Mouse (Mus musculus) WW6 (cell line): ENCODE measurements at regions not wholly inside any gene's neighbourhood (a gene's known extent, or its start where the extent isn't known, plus 50 kb on each side); places are given as distances from the start of the nearest gene placed in this dataset.
"Not testable (repeated sequence)": the region's sequence is repeated elsewhere in the genome, so short reads cannot be mapped to it uniquely, and the experiment has no call there.

Experiments used
- DNase-seq: peaks from one replicate; pipeline ENCODE4 v3.0.0-alpha.2; 2013; ENCODE audit warnings: low read depth, low spot score

GRCm38 (mm10) chr1:88752332-88752731 is 50.3 kb upstream of the Arl4c start:
- no peak for DNase-seq

DNA sequence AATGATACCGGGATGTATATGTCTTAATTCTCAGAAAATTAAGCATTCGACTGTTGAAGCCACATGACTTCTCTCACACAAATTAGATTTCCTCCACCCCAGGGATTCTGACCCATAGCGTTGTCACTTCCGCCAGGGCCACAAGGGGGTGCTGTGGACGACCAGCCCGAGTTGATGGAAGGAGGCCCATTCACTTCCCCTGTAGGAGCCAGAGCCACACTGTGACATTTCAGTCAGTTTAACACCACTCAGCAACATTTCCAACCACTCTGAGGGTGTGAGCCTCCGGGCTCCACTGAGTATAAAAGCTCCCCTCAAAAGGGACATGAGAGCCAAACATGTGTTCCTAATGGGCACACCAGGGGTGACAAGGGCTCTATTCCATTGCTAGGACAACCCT is 54.6 kb upstream of the Arl4c start:
- no peak for DNase-seq

- no peak for DNase-seq
These were observed 55.1 kb upstream of the Arl4c start for GRCm38 (mm10) chr1:88757162-88757561.

- no peak for DNase-seq
These were observed 55.7 kb upstream of the Arl4c start for GRCm38 (mm10) chr1:88757746-88758145.

DNA sequence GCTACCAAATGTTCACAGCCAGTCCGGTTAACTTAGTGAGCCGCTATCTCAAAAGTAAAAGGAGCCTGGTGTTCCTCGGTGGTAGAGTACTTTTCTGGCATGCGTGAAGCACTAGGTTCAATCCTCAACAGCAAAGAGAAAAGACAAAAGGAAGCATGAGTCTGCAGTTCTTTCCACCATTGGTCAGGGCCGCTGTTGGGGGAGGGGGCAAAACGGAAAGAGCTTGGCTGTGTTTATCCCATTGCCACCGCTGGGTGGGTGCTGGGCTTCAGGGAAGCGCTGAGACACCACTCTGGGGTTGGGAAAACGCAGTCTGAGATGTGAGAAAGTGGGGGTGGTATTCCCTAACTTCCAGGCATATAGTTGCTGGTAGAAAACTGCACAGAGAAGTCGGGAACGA is 58.6 kb upstream of the Arl4c start:
- peak; percentile 68 for DNase-seq

DNA sequence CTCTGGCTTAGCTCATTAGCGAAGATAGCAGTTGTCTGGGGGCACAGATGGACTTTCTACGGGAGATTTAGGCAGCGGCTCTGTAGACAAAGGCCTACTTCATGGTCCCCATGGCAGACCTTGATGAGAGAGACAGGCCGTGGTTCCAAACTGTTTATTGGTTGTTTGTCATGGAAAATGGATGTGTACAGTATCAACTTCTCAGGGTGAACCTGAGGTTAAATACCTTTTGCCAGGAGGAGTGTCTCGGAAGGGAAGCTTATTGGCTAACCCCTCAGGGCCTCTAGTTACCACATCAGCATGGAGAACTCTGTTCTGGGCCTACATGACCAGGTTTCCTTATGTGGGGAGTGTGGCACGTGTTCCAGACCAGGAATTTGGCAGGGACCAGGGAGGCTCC is 59.1 kb upstream of the Arl4c start:
- DNase-seq = no peak

DNA sequence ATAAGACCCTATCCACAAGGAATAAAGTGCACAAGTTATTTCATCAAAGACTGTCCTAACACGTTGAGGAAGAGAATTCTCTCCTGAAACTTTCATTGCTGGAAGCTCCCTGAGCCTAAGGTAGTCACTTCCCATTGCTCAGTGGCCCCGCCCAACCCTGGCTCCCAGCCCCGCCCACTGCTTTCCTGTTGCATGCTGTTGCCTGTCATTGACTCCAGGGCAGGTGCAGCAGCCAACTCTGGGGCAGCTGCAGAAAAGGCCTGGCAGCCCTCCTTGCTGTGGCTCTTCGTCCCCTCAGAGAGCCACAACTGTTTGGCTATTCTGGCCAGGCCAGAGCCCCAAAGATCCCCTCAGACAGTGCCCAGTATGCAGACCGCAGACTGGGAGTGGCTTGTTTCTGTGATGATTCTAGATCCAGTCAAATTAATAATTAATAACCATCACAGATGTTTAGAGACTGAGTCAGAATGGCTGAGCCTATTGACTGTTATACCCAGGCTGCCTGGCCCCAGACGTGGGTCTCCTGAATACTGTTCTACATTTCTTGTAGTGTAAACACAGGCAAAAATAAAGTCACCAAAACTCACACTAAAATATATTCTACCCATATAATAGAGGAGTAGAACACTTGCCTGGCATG is 61.8 kb upstream of the Arl4c start:
- DNase-seq = no peak

DNA sequence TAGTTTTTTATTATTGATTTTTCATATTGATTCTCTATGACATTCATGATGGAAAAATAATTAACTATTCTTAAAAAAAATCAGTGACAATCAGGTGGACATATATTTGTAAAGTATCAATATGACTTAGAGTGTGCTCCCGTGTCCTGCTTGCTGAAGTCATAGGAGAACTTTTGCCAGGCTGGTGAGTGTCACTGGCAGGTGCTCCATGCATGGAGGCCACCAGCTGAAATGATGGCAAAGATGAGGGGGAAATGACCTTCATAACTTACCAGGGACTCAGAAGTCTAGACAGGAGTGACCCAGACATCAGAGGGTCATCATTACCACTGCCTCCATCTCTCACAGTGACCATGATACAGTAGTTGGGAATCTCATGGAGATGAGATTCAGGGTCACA is 62.5 kb upstream of the Arl4c start:
- no peak for DNase-seq

- no peak for DNase-seq
These were observed 75.0 kb upstream of the Arl4c start for GRCm38 (mm10) chr1:88777009-88777408.

GRCm38 (mm10) chr1:88780262-88780661 is 78.2 kb upstream of the Arl4c start:
- DNase-seq = no peak

- DNase-seq = no peak
These were observed 81.1 kb upstream of the Arl4c start for GRCm38 (mm10) chr1:88783083-88783482.

DNA sequence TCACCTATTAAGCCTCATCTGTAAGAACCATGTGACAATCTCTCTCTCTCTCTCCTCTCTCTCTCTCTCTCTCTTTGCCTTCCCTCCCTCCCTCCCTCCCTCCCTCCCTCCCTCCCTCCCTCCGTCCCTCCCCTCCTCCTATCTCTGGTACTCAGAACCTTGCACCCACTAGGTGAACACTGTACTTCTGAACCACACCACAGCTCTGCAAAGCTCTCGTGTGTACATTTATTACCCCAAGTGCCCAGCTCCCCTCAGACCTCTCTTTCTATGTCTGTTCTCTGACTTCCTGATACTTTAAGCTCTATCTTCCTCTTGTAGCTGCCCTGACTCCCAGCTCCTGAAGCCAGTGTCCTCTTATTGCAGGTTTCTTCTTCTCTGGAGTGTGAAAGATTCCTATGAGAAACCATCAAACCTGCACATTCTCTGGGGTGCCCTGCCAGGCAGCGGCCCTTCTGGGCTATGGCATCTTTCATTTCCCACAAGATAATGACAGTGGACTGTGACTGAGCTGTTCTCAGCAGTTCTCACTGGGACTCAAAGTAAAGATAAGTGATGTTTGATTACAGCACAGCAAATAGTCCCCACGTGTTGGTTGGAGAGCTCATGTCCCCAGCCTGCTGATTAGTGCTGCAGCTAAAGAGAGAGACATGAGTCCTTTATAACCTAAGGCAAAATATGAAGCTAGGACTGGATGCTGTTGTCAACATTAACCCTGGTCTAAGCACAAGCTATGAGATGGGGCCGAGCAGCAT is 83.0 kb upstream of the Arl4c start:
- DNase-seq = no peak

DNA sequence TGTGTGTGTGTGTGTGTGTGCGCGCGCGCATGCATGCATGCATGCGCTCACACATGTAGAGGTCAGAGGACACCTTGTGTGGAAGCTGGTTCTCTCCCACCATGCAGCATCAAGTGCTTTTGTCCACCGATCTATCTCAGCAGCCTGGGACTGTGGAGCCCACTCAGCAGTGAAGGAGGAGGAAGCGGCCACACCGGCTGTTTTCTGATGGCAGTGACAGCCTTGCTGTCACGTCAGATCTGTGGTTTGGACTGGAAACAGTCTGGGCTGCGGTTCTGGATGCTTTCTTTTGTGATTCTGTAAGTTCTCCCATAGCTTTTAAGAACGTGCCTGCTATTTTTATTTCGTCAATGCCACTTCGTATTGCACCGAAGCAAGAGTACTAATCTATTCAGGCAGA is 84.0 kb upstream of the Arl4c start:
- DNase-seq = no peak

GRCm38 (mm10) chr1:88790674-88791073 is 88.7 kb upstream of the Arl4c start:
- DNase-seq = no peak

DNA sequence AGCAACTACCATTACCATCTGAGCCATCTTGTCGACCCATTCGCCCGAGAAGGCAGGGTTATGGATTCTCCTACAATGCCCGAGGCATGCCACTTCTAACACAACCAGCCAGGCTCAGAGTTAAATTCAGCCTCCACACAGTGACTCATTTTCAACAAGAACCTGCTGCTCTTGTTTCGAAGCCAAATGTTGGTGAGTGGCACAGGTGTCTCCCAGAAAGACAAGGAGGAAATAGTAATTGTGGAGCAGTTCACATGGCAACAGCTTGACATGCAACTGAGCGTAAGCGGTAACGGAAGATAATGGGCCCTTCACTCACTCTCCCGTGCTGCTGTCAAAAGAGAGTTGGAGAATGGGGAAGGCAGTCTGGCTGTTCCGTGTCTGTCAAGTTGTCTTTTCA is 92.9 kb upstream of the Arl4c start:
- no peak for DNase-seq

DNA sequence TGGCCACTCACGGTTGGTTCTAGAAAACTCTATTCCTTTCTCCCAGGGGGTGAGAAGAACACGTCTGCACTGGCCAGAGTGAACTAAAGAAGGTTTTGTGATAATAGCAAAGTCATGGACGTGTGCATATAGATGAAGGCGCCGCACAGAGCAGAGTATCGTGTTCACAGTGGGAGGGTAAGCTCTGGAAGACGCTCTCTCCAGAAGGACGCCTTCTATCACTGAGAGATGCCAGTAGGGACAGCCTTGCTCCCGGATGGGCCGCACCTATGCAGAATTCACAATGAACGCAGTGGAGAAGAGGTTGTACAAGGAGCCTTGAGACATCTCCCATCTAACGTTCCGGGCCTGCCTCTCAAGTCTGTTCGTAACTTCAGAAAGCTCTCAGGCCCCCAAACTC is 96.5 kb upstream of the Arl4c start:
- DNase-seq = no peak

- no peak for DNase-seq
These were observed 96.9 kb upstream of the Arl4c start for GRCm38 (mm10) chr1:88798874-88799273.

- DNase-seq = no peak
These were observed 97.3 kb upstream of the Arl4c start for GRCm38 (mm10) chr1:88799343-88799742.

- DNase-seq = no peak
These were observed 97.8 kb upstream of the Arl4c start for GRCm38 (mm10) chr1:88799789-88800188.

DNA sequence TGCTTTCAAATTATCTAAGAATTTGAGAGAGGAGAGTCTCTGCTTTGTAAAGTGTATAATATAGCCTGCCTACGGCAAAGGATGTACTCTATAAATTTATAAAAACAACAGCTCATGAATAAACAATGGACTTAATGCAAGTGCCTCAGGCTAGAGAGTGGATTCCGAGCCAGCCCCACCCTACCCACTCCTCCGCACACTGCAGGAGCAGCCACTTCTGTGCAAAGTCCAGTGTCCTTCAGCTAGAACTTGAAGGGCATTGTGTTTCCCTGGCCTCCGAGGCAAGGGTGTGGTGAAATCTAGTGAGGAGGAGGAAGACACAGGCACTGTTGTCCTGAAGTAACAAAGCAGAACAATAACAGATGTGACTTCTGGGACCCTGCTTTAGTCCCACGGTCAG is 98.4 kb upstream of the Arl4c start:
- DNase-seq = no peak

DNA sequence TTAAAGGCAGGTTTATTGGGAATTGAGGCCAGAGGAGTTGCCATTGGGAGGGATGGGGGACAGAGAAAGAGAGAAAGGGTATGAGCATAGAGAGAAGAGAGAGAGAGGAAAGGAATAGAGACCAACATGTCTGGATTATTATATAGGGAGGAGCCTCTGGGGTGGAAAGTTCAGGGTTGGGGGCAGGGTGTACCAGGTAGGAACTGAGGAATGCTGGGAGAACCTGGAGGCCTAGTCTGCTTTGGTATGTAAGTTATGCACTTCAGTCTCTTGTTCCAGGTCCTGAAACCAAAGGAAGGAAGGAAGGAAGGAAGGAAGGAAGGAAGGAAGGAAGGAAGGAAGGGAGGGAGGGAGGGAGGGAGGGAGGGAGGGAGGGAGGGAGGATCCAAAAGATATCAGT is 99.1 kb upstream of the Arl4c start:
- not testable (repeated sequence) for DNase-seq

DNA sequence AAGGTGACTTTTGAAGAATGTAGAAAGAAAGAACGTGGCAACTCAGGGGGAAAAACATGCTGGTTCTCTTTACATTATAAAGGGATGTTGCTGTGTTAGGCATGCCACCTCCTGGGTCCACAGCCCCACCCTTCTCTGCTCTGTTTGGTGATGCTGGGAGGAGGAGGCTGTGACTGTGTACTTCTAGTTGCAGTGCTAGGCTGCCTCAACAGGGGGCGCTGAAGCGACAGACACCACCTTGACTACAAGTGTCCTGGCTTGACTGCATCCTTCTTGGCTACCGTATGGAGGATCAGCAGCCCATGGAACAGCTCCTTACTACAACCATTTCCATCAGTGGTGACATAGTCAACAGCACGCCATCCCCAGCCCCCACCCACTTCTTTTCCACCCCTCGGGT is 104.9 kb upstream of the Arl4c start:
- DNase-seq = peak; percentile 71

- DNase-seq = no peak
These were observed 105.9 kb upstream of the Arl4c start for GRCm38 (mm10) chr1:88807901-88808300.

GRCm38 (mm10) chr1:88808508-88808907 is 106.5 kb upstream of the Arl4c start:
- DNase-seq = no peak
